Mouse (Mus musculus): ENCODE results near the gene Utp20.

GRCm38 (mm10) chr10:88795226-88795625 is 31.4 kb downstream of the Utp20 start:
- TF ChIP-seq CTCF (IDR thresholded peaks at IDR 0.05; ENCODE audit: control insufficient read depth, insufficient read depth, insufficient read length) = no peak
- TF ChIP-seq MYOG (IDR thresholded peaks at IDR 0.05; ENCODE audit: control insufficient read depth, extremely low read depth, insufficient read length) = no peak
- no peak for TF ChIP-seq USF1 (IDR thresholded peaks at IDR 0.05; ENCODE audit: low read depth)
- TF ChIP-seq MAX (IDR thresholded peaks at IDR 0.05) = no peak
- no peak for TF ChIP-seq CEBPB (IDR thresholded peaks at IDR 0.05; ENCODE audit: low read depth)
